Comparison of ENCODE assay signal across 14 mouse cellular contexts in genomic region chr4:106129327-106129726, GRCm38 (mm10).
DNase-seq lines count a peak whose midpoint lies in the region; ATAC-seq and TF ChIP-seq lines count a peak whose summit lies in the region.
"Had no signal": no experiment of that assay in that cellular context is flagged by ENCODE, and none has a peak within 500 bp of the region (broad histone marks: within the 10 kb centered on the region; RNA-seq: fewer than 3 reads in every experiment).

No protein-coding gene starts in this region.

- no peak overlapping the region for H3K27ac ChIP-seq in lung, postnatal 0 days (ENCODE audit: low read length)
- H3K27ac ChIP-seq in limb, embryonic 10.5 days: peak overlapping the region; percentile 79
- H3K27ac ChIP-seq in stomach, postnatal 0 days (replicated peaks): peak overlapping the region; percentile 56; the same call in 1 of the 2 replicates

- H3K27me3 ChIP-seq in lung, postnatal 0 days (replicated peaks; ENCODE audit: insufficient read depth, low read length): no peaks in the 10 kb centered on the region
- H3K27me3 ChIP-seq in limb, embryonic 10.5 days (ENCODE audit: low read depth, poor library complexity, severe bottlenecking): no peaks in the 10 kb centered on the region
- no peaks in the 10 kb centered on the region for H3K27me3 ChIP-seq in stomach, postnatal 0 days (ENCODE audit: control insufficient read depth, insufficient read depth, low read length)

- H3K9me3 ChIP-seq in lung, postnatal 0 days (ENCODE audit: low read length): no peaks in the 10 kb centered on the region
- H3K9me3 ChIP-seq in limb, embryonic 10.5 days (replicated peaks): no peaks in the 10 kb centered on the region
- no peaks in the 10 kb centered on the region for H3K9me3 ChIP-seq in stomach, postnatal 0 days (ENCODE audit: control insufficient read depth, low read length)

- 59% methylated on average over 7 of the region's 7 CpGs for WGBS in lung, postnatal 0 days
- 20% methylated on average over 7 of the region's 7 CpGs for WGBS in limb, embryonic 10.5 days
- 57% methylated on average over 7 of the region's 7 CpGs for WGBS in stomach, postnatal 0 days

- DNase-seq in lung, postnatal 0 days (ENCODE audit: low spot score): peak; percentile 21
- no peak for DNase-seq in lung, postnatal 10 days
- peak; percentile 25 for DNase-seq in embryo, embryonic 9.5 days (ENCODE audit: extremely low spot score)
- peak; percentile 59 for DNase-seq in limb, embryonic 10.5 days (ENCODE audit: low spot score)
- no peak for DNase-seq in stomach, postnatal 0 days (ENCODE audit: low spot score)
- DNase-seq in ovary, adult 18-20 months (ENCODE audit: low spot score): no peak
- DNase-seq in MN1 (ENCODE audit: low spot score) (no peak), adipocyte (ENCODE audit: low spot score) (no peak)
- DNase-seq: adrenal gland, postnatal 36 days; cerebellum, postnatal 10 days; kidney, adult 9 months; lung, embryonic 14.5 days; right cerebral cortex, postnatal 4 days had no signal

- H3K9ac ChIP-seq in lung, postnatal 0 days (replicated peaks; ENCODE audit: low read depth): no peak overlapping the region
- no peak overlapping the region for H3K9ac ChIP-seq in stomach, postnatal 0 days (ENCODE audit: low read length)
- H3K9ac ChIP-seq: lung, embryonic 14.5 days had no signal

- TF ChIP-seq CTCF in lung, postnatal 0 days (IDR thresholded peaks at IDR 0.05): no peak
- TF ChIP-seq CTCF in stomach, postnatal 0 days (IDR thresholded peaks at IDR 0.05; ENCODE audit: low read depth): no peak

- no peaks in the 10 kb centered on the region for H3K36me3 ChIP-seq in lung, postnatal 0 days (ENCODE audit: insufficient read depth, low read length)
- H3K36me3 ChIP-seq in limb, embryonic 10.5 days: no peaks in the 10 kb centered on the region
- no peaks in the 10 kb centered on the region for H3K36me3 ChIP-seq in stomach, postnatal 0 days (ENCODE audit: control insufficient read depth, insufficient read depth, low read length)

- ATAC-seq in lung, postnatal 0 days: no peak
- peak; percentile 36; the same call in 1 of the 2 replicates for ATAC-seq in stomach, postnatal 0 days (ENCODE audit: low FRiP score, low TSS enrichment)

- no peak for TF ChIP-seq EP300 in lung, postnatal 0 days (IDR thresholded peaks at IDR 0.05)
- no peak for TF ChIP-seq EP300 in stomach, postnatal 0 days (optimal IDR thresholded peaks at IDR 0.05)

- H3K4me2 ChIP-seq in lung, postnatal 0 days (replicated peaks; ENCODE audit: low read depth, low read length): no peak overlapping the region
- H3K4me2 ChIP-seq in stomach, postnatal 0 days (replicated peaks; ENCODE audit: low read depth): no peak overlapping the region
- H3K4me2 ChIP-seq: lung, embryonic 14.5 days had no signal

- no peaks in the 10 kb centered on the region for H3K4me1 ChIP-seq in lung, postnatal 0 days (ENCODE audit: insufficient read depth, low read depth, low read length)
- H3K4me1 ChIP-seq in limb, embryonic 10.5 days: peaks cover 53% of the 10 kb centered on the region
- H3K4me1 ChIP-seq in stomach, postnatal 0 days (replicated peaks; ENCODE audit: control insufficient read depth, insufficient read depth): 0 out of 2 replicates have a peak, but pooled peaks cover 3% of the 10 kb centered on the region

- no peak overlapping the region for H3K4me3 ChIP-seq in lung, postnatal 0 days (ENCODE audit: low read depth, low read length)
- H3K4me3 ChIP-seq in limb, embryonic 10.5 days: no peak overlapping the region
- no peak overlapping the region for H3K4me3 ChIP-seq in stomach, postnatal 0 days (ENCODE audit: low read depth, low read length)
- H3K4me3 ChIP-seq: erythroblast, embryonic 14.5 days had no signal

Comparison
In these comparisons a context has a peak if more than half of its experiments do, and no peak if none do; other contexts are left out.
1. DNase-seq: peak in lung, postnatal 0 days (single experiment), embryo, embryonic 9.5 days (single experiment) and limb, embryonic 10.5 days (single experiment); none in lung, postnatal 10 days (single experiment), stomach, postnatal 0 days (single experiment), ovary, adult 18-20 months (single experiment), MN1 (single experiment) and adipocyte (single experiment).